Mouse (Mus musculus) stomach, embryonic 16.5 days (tissue): ENCODE results near the gene Zfr2. TPM values are rescaled to one million over a fixed set of nuclear protein-coding genes. Genes with fewer than 3 reads are reported as not detected.

Experiments
- ATAC-seq: fragments of 200-750 bp; cut with Nextera tagmentation; 2 replicates; pipeline ENCODE4 v1.8.0; 2017; ENCODE audit warnings: moderate number of reproducible peaks, moderate TSS enrichment; ENCODE audit not compliant: insufficient read depth, low FRiP score
- H3K27ac ChIP-seq: fragments of 300-500 bp; sonication (generic); 2 replicates; pipeline ENCODE4 v1.5.1; 2014; ENCODE audit warnings: low read length
- H3K27me3 ChIP-seq: fragments of 300-500 bp; sonication (generic); 2 replicates; pipeline ENCODE4 v1.6.1; 2014; ENCODE audit warnings: low read length, control low read depth, mixed read lengths; ENCODE audit not compliant: control insufficient read depth, insufficient read depth
- H3K36me3 ChIP-seq: fragments of 300-500 bp; sonication (generic); 2 replicates; pipeline ENCODE4 v1.6.1; 2014; ENCODE audit warnings: low read length; ENCODE audit not compliant: control insufficient read depth, insufficient read depth
- H3K4me1 ChIP-seq: fragments of 300-500 bp; sonication (generic); 2 replicates; pipeline ENCODE4 v1.6.1; 2014; ENCODE audit warnings: low read length, control low read depth, mixed read lengths; ENCODE audit not compliant: control insufficient read depth, insufficient read depth
- H3K4me2 ChIP-seq: fragments of 300-500 bp; sonication (generic); 2 replicates; pipeline ENCODE4 v1.6.1; 2014; ENCODE audit warnings: low read depth, low read length, mixed read lengths
- H3K4me3 ChIP-seq: fragments of 300-500 bp; sonication (generic); replicated peaks from 2 replicates; pipeline ENCODE4 v1.5.1; 2014; ENCODE audit warnings: mild to moderate bottlenecking, low read length
- H3K9ac ChIP-seq: fragments of 300-500 bp; sonication (generic); 2 replicates; pipeline ENCODE4 v1.6.1; 2014; ENCODE audit warnings: low read length
- H3K9me3 ChIP-seq: fragments of 300-500 bp; sonication (generic); replicated peaks from 2 replicates; pipeline ENCODE4 v1.6.1; 2016; ENCODE audit warnings: low read length, control low read depth; ENCODE audit not compliant: control insufficient read depth
- WGBS: fragments of 180-500 bp; shearing (Covaris S2); extraction: QIAGEN DNeasy Blood & Tissue Kit; methylation state at CpG from one replicate; pipeline ENCODE4 v1.1.7; 2014; 5-methylcytosine and 5-hydroxymethylcytosine counted together
- microRNA-seq: library from miRNA; unstranded; fragments of <30 nt; microRNA quantifications from one replicate; pipeline ENCODE4, GENCODE M21; 2016
- polyA plus RNA-seq: library from polyadenylated mRNA; unstranded; fragments of >200 nt; fragmentation: Nextera tagmentation; extraction: Ambion mirVana; gene quantifications from 2 replicates; pipeline ENCODE4 v1.2.1, GENCODE M21; 2015

Zfr2 gene
- polyA plus RNA-seq, 1 experiment from 2014 or later: 5.3 TPM

GRCm38 (mm10) chr10:81299585-81300351, 66.8 kb downstream of the Zfr2 start:
- Histone ChIP-seq H3K9me3 (no peaks in the 10 kb centered on the region), H3K36me3 (no peaks in the 10 kb centered on the region), H3K27me3 (no peaks in the 10 kb centered on the region), H3K27ac (no peak overlapping the region; the same call in 1 of the 2 replicates), H3K4me3 (no peak overlapping the region), H3K4me1 (peaks cover 43% of the 10 kb centered on the region), H3K4me2 (no peak overlapping the region), H3K9ac (peak overlapping the region; percentile 39; the same call in 1 of the 2 replicates)
- WGBS: 83% methylated on average over 14 of the region's 14 CpGs
- no peak for ATAC-seq

- Histone ChIP-seq H3K4me2 (no peak overlapping the region), H3K9me3 (no peaks in the 10 kb centered on the region), H3K36me3 (no peaks in the 10 kb centered on the region), H3K4me3 (no peak overlapping the region), H3K27ac (no peak overlapping the region; the same call in 1 of the 2 replicates), H3K4me1 (peaks cover 44% of the 10 kb centered on the region), H3K27me3 (no peaks in the 10 kb centered on the region), H3K9ac (peak overlapping the region; percentile 39; the same call in 1 of the 2 replicates)
- no peak for ATAC-seq
- WGBS: 77% methylated on average over 9 of the region's 9 CpGs
Observed at GRCm38 (mm10) chr10:81300352-81300907, 67.5 kb downstream of the Zfr2 start.

GRCm38 (mm10) chr10:81301321-81301720, 68.4 kb downstream of the Zfr2 start:
- 66% methylated on average over 9 of the region's 9 CpGs for WGBS
- H3K4me2 ChIP-seq: no peak overlapping the region
- ATAC-seq: no peak
- no peaks in the 10 kb centered on the region for H3K9me3 ChIP-seq
- no peak overlapping the region for H3K27ac ChIP-seq
- no peak overlapping the region for H3K4me3 ChIP-seq
- no peaks in the 10 kb centered on the region for H3K27me3 ChIP-seq
- H3K9ac ChIP-seq: no peak overlapping the region; the same call in 1 of the 2 replicates
- peaks cover 44% of the 10 kb centered on the region for H3K4me1 ChIP-seq
- no peaks in the 10 kb centered on the region for H3K36me3 ChIP-seq

Small RNAs within 50 kb of the gene (microRNA-seq; reads per million reads assigned to microRNA genes)
- 6.8 reads per million, percentile 28 among the genes with 10 or more reads in this experiment for gene Mir3057

Other genes starting within 250 kb of the Zfr2 start
- 5.2 and 6.1 TPM in 2 replicates for gene Gng7, start 218.2 kb upstream of the Zfr2 start, polyA plus RNA-seq
- gene Diras1, start 207.5 kb upstream of the Zfr2 start, polyA plus RNA-seq: 0.49 and 0.57 TPM in 2 replicates
- 18.2 and 20.9 TPM in 2 replicates for gene Slc39a3, start 195.7 kb upstream of the Zfr2 start, polyA plus RNA-seq
- gene Sgta, start 173.0 kb upstream of the Zfr2 start, polyA plus RNA-seq: 163 and 167 TPM in 2 replicates
- gene Thop1, start 163.1 kb upstream of the Zfr2 start, polyA plus RNA-seq: 55.4 and 64.4 TPM in 2 replicates
- gene Creb3l3, start 134.3 kb upstream of the Zfr2 start, polyA plus RNA-seq: 14.5 and 18.9 TPM in 2 replicates
- gene Map2k2, start 127.2 kb upstream of the Zfr2 start, polyA plus RNA-seq: 143 and 145 TPM in 2 replicates
- 36.6 and 47.4 TPM in 2 replicates for gene Zbtb7a, start 97.9 kb upstream of the Zfr2 start, polyA plus RNA-seq
- 34.8 and 35.8 TPM in 2 replicates for gene Pias4, start 65.2 kb upstream of the Zfr2 start, polyA plus RNA-seq
- 533 and 575 TPM in 2 replicates for gene Eef2, start 56.5 kb upstream of the Zfr2 start, polyA plus RNA-seq
- 30.5 and 32.4 TPM in 2 replicates for gene Dapk3, start 50.1 kb upstream of the Zfr2 start, polyA plus RNA-seq
- not detected in 2 replicates for gene 4930442H23Rik, start 49.3 kb upstream of the Zfr2 start, polyA plus RNA-seq
- 0.57 TPM in 1 of 2 replicates, not detected in the other for gene Nmrk2, start 31.1 kb upstream of the Zfr2 start, polyA plus RNA-seq
- gene Atcay, start 2.3 kb upstream of the Zfr2 start, polyA plus RNA-seq: 1.5 TPM in 2 replicates
- gene Matk, start 19.8 kb downstream of the Zfr2 start, polyA plus RNA-seq: 3.6 and 4.2 TPM in 2 replicates
- 197 and 220 TPM in 2 replicates for gene Mrpl54, start 33.8 kb downstream of the Zfr2 start, polyA plus RNA-seq
- gene Apba3, start 33.8 kb downstream of the Zfr2 start, polyA plus RNA-seq: 61.6 and 66.9 TPM in 2 replicates
- gene Tjp3, start 58.4 kb downstream of the Zfr2 start, polyA plus RNA-seq: 29.1 and 35.7 TPM in 2 replicates
- gene Pip5k1c, start 59.8 kb downstream of the Zfr2 start, polyA plus RNA-seq: 40.8 and 41.8 TPM in 2 replicates
- gene Cactin, start 87.9 kb downstream of the Zfr2 start, polyA plus RNA-seq: 22.4 and 26.7 TPM in 2 replicates
- 28.1 and 31.5 TPM in 2 replicates for gene Tbxa2r, start 95.6 kb downstream of the Zfr2 start, polyA plus RNA-seq
- 0.05 TPM in 1 of 2 replicates, not detected in the other for gene Gipc3, start 110.1 kb downstream of the Zfr2 start, polyA plus RNA-seq
- gene Hmg20b, start 117.3 kb downstream of the Zfr2 start, polyA plus RNA-seq: 67.7 and 70.2 TPM in 2 replicates
- gene Mfsd12, start 124.3 kb downstream of the Zfr2 start, polyA plus RNA-seq: 7.3 and 8.6 TPM in 2 replicates
- 2.9 and 3.0 TPM in 2 replicates for gene 4930404N11Rik, start 132.7 kb downstream of the Zfr2 start, polyA plus RNA-seq
- gene Fzr1, start 145.4 kb downstream of the Zfr2 start, polyA plus RNA-seq: 69.2 and 79.0 TPM in 2 replicates
- gene Dohh, start 151.3 kb downstream of the Zfr2 start, polyA plus RNA-seq: 77.4 and 79.6 TPM in 2 replicates
- gene Gm48551, start 151.3 kb downstream of the Zfr2 start, polyA plus RNA-seq: 3.0 and 3.8 TPM in 2 replicates
- 1.3 and 1.5 TPM in 2 replicates for gene Gm48552, start 155.8 kb downstream of the Zfr2 start, polyA plus RNA-seq
- 61.8 and 65.3 TPM in 2 replicates for gene Smim24, start 159.9 kb downstream of the Zfr2 start, polyA plus RNA-seq
- 74.8 and 82.5 TPM in 2 replicates for gene Nfic, start 222.5 kb downstream of the Zfr2 start, polyA plus RNA-seq
- gene Celf5, start 249.6 kb downstream of the Zfr2 start, polyA plus RNA-seq: 1.3 and 1.5 TPM in 2 replicates